ENCODE assay signal across 11 mouse cellular contexts in the genomic region with DNA sequence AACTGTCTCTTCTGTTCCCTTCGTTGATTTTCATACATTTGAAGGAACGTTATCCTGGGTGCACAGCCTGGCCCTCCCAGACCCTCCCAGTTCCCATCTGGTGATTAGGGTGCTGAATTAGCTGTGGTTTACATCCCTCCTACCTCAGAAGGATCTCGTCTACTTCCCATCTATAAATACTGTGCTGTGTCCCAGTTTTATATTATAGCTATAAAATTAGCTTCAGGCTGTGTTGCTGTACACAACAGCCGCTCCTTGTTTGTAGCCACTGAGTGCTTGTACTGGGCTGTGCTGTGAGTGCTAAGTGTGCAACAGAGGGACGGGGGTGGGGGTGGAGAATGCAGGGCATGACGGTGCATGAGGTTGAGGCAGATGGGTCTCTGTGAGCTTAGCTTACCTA.
"Had no signal": no experiment of that assay in that cellular context is flagged by ENCODE, and none has a peak within 500 bp of the region (broad histone marks: within the 10 kb centered on the region; RNA-seq: fewer than 3 reads in every experiment).

No protein-coding gene starts in this region.

- H3K9me3 ChIP-seq: limb, embryonic 13.5 days; midbrain, embryonic 12.5 days had no signal

- H3K9ac ChIP-seq: limb, embryonic 13.5 days; liver, embryonic 14.5 days; midbrain, embryonic 12.5 days had no signal

- H3K36me3 ChIP-seq: midbrain, embryonic 12.5 days had no signal

- DNase-seq: kidney, adult 8-10 months; kidney, postnatal 36 days; lung, adult 18-20 months; lung, postnatal 4 days; thymus, postnatal 4 days had no signal

- H3K4me2 ChIP-seq: limb, embryonic 13.5 days; midbrain, embryonic 12.5 days had no signal

- H3K4me3 ChIP-seq: limb, embryonic 13.5 days; midbrain, embryonic 12.5 days had no signal

- H3K27ac ChIP-seq: limb, embryonic 13.5 days; liver, embryonic 14.5 days; midbrain, embryonic 12.5 days; stomach, postnatal 0 days had no signal

- H3K27me3 ChIP-seq: limb, embryonic 13.5 days; midbrain, embryonic 12.5 days had no signal

- ATAC-seq: intestine, postnatal 0 days; midbrain, embryonic 16.5 days had no signal
